Mouse (Mus musculus) midbrain, embryonic 14.5 days (tissue): Measurements from ENCODE around the gene Magix. TPM values are rescaled to one million over a fixed set of nuclear protein-coding genes. Genes with fewer than 3 reads are reported as not detected.

ENCODE experiments used
- polyA plus RNA-seq: library from polyadenylated mRNA; unstranded; fragments of >200 nt; fragmentation: Nextera tagmentation; extraction: Ambion mirVana; gene quantifications from 2 replicates; pipeline ENCODE4 v1.2.1, GENCODE M21; 2014

Gene Magix
- polyA plus RNA-seq, 1 experiment from 2014 or later = 0.16 TPM

Other genes starting within 250 kb of the Magix start
- 0.58 TPM in 1 of 2 replicates, not detected in the other for gene Foxp3, start 107.6 kb downstream of the Magix start, polyA plus RNA-seq
- gene Ppp1r3f, start 107.0 kb downstream of the Magix start, polyA plus RNA-seq = 4.0 and 6.8 TPM in 2 replicates
- gene Ccdc22, start 75.7 kb downstream of the Magix start, polyA plus RNA-seq = 29.8 and 30.1 TPM in 2 replicates
- gene Cacna1f, start 74.2 kb downstream of the Magix start, polyA plus RNA-seq = 0.04 TPM in 1 of 2 replicates, not detected in the other
- gene Syp, start 42.8 kb downstream of the Magix start, polyA plus RNA-seq = 81.7 and 125 TPM in 2 replicates
- 0.89 and 1.4 TPM in 2 replicates for gene Prickle3, start 24.0 kb downstream of the Magix start, polyA plus RNA-seq
- gene Plp2, start 9.9 kb downstream of the Magix start, polyA plus RNA-seq = 11.2 and 22.4 TPM in 2 replicates
- gene Gpkow, start 15.9 kb upstream of the Magix start, polyA plus RNA-seq = 39.3 and 53.8 TPM in 2 replicates
- gene Wdr45, start 33.1 kb upstream of the Magix start, polyA plus RNA-seq = 23.9 and 29.5 TPM in 2 replicates
- gene Gm45208, start 41.0 kb upstream of the Magix start, polyA plus RNA-seq = not detected in 2 replicates
- 126 and 144 TPM in 2 replicates for gene Praf2, start 47.2 kb upstream of the Magix start, polyA plus RNA-seq
- 72.2 and 73.0 TPM in 2 replicates for gene Ccdc120, start 69.7 kb upstream of the Magix start, polyA plus RNA-seq
- gene Tfe3, start 81.3 kb upstream of the Magix start, polyA plus RNA-seq = 21.7 and 21.8 TPM in 2 replicates
- 56.0 and 56.6 TPM in 2 replicates for gene Gripap1, start 108.5 kb upstream of the Magix start, polyA plus RNA-seq
- gene Kcnd1, start 141.0 kb upstream of the Magix start, polyA plus RNA-seq = 1.7 and 2.3 TPM in 2 replicates
- 32.3 and 38.0 TPM in 2 replicates for gene Otud5, start 160.1 kb upstream of the Magix start, polyA plus RNA-seq
- gene Pim2, start 197.0 kb upstream of the Magix start, polyA plus RNA-seq = 13.9 and 18.8 TPM in 2 replicates
- 17.4 and 24.6 TPM in 2 replicates for gene Slc35a2, start 202.8 kb upstream of the Magix start, polyA plus RNA-seq
- 181 and 219 TPM in 2 replicates for gene Pqbp1, start 218.0 kb upstream of the Magix start, polyA plus RNA-seq
- gene Timm17b, start 218.1 kb upstream of the Magix start, polyA plus RNA-seq = 171 and 214 TPM in 2 replicates
- gene Gm10491, start 226.6 kb upstream of the Magix start, polyA plus RNA-seq = not detected in 2 replicates
- not detected in 2 replicates for gene Gm10490, start 228.3 kb upstream of the Magix start, polyA plus RNA-seq
- 197 and 199 TPM in 2 replicates for gene Pcsk1n, start 238.6 kb upstream of the Magix start, polyA plus RNA-seq
- not detected in 2 replicates for gene Eras, start 247.4 kb upstream of the Magix start, polyA plus RNA-seq